Mouse (Mus musculus) heart, embryonic 11.5 days (tissue): ENCODE results near the gene Kdm3a. TPM values are rescaled to one million over a fixed set of nuclear protein-coding genes. Genes with fewer than 3 reads are reported as not detected.

Source experiments
- ATAC-seq: fragments of 200-750 bp; cut with Nextera tagmentation; replicated peaks from 2 replicates; pipeline ENCODE4 v1.8.0; 2017; ENCODE audit warnings: moderate library complexity; ENCODE audit not compliant: insufficient number of reproducible peaks, low FRiP score, low TSS enrichment
- H3K27ac ChIP-seq: fragments of 300-500 bp; sonication (generic); 2 replicates; pipeline ENCODE4 v1.5.1; 2014; ENCODE audit warnings: mild to moderate bottlenecking, low read depth, low read length
- H3K27me3 ChIP-seq: fragments of 300-500 bp; sonication (generic); 2 replicates; pipeline ENCODE4 v1.6.1; 2014; ENCODE audit warnings: mild to moderate bottlenecking, low read length, mixed read lengths; ENCODE audit not compliant: control insufficient read depth, insufficient read depth
- H3K36me3 ChIP-seq: fragments of 300-500 bp; sonication (generic); 2 replicates; pipeline ENCODE4 v1.6.1; 2014; ENCODE audit warnings: mild to moderate bottlenecking, low read length, moderate library complexity, mixed read lengths; ENCODE audit not compliant: control insufficient read depth, insufficient read depth
- H3K4me1 ChIP-seq: fragments of 300-500 bp; sonication (generic); 2 replicates; pipeline ENCODE4 v1.6.1; 2014; ENCODE audit warnings: low read length; ENCODE audit not compliant: control insufficient read depth, insufficient read depth
- H3K4me2 ChIP-seq: fragments of 300-500 bp; sonication (generic); 2 replicates; pipeline ENCODE4 v1.6.1; 2014; ENCODE audit warnings: mild to moderate bottlenecking, moderate library complexity
- H3K4me3 ChIP-seq: fragments of 300-500 bp; sonication (generic); 2 replicates; pipeline ENCODE4 v1.5.1; 2014; ENCODE audit warnings: low read depth, low read length
- H3K9ac ChIP-seq: fragments of 300-500 bp; sonication (generic); 2 replicates; pipeline ENCODE4 v1.6.1; 2014; ENCODE audit warnings: mild to moderate bottlenecking, low read depth, low read length, moderate library complexity
- H3K9me3 ChIP-seq: fragments of 300-500 bp; sonication (generic); replicated peaks from 2 replicates; pipeline ENCODE4 v1.6.1; 2016; ENCODE audit warnings: low read length; ENCODE audit not compliant: control insufficient read depth
- WGBS: fragments of 180-500 bp; shearing (Covaris S2); extraction: QIAGEN DNeasy Blood & Tissue Kit; methylation state at CpG from one replicate; pipeline ENCODE4 v1.1.7; 2014; ENCODE audit not compliant: insufficient replicate concordance; 5-methylcytosine and 5-hydroxymethylcytosine counted together
- polyA plus RNA-seq: library from polyadenylated mRNA; unstranded; fragments of >200 nt; fragmentation: Nextera tagmentation; extraction: Ambion mirVana; gene quantifications from 2 replicates; pipeline ENCODE4 v1.2.1, GENCODE M21; 2014

Gene Kdm3a
- polyA plus RNA-seq, 1 experiment from 2014 or later, result 32.4 TPM

DNA sequence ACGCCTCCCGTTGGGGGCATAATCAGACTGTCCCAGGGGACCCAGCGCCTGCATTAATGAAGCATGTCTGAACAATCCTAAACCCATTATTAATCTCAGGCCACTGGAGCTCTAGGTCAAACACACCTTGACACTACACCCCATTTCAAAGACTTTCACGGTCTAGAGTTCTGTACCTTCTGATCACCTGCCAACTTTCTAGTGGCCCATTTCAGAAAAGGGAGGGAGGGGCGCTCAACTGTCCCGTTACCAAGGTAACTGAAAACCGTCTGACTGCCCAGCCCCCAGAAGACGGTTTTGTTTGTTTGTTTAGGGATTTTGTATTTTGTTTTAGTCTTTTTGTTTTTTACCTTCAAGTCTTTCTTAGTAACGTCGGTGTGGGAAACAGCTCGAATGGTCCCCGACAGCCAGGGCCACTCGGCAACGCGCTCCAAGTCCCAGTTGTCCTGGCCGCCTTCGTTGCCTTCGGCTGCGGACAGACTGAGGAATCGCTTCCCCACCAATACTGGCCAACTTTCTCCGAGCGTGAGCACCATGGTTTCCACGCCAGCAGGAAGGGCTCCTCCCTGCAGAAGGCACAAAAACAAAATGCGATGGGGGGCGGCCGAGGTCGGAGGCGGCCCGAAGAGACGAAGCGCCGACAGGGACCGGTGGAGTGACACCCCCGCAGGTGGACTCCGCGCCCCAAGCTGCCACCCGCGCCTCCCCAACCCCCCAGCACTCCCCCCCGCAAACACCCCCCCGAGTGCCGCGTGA, 906 bp downstream of the Kdm3a start:
- ATAC-seq, result no peak
- Histone ChIP-seq H3K36me3 (peaks cover 7% of the 10 kb centered on the region; the same call in 1 of the 2 replicates), H3K9ac (peak overlapping the region; percentile 82), H3K9me3 (no peaks in the 10 kb centered on the region), H3K4me1 (peaks cover 10% of the 10 kb centered on the region), H3K27ac (peak overlapping the region; percentile 99), H3K4me2 (peak overlapping the region; percentile 90), H3K4me3 (peak overlapping the region; percentile 82), H3K27me3 (no peaks in the 10 kb centered on the region)
- WGBS, result 3% methylated on average over 36 of the region's 42 CpGs

GRCm38 (mm10) chr6:71631196-71631595, 1.6 kb downstream of the Kdm3a start:
- peak overlapping the region; percentile 82; the same call in 1 of the 2 replicates for H3K9ac ChIP-seq
- 5% methylated on average over 2 of the region's 2 CpGs for WGBS

DNA sequence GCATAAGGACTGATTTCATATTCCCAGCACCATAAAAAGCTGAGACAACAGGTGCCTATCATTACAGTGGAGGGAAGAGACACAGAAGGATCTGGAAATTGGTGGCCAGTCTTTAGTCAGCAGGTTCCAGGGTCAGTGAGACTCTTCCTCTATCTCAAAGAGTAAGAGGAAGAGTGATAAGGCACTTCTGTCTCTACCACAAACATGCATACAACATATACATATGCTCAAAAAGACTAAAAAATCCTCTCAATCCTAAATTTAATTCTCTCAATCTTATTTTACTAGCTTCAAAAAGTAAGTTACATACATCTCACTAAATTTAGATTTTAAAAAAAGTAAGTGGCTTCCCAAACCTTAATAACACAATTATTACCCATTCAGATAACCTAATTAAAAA, 5.5 kb downstream of the Kdm3a start:
- H3K9me3 ChIP-seq, result no peaks in the 10 kb centered on the region
- no peaks in the 10 kb centered on the region for H3K27me3 ChIP-seq
- peaks cover 10% of the 10 kb centered on the region for H3K4me1 ChIP-seq
- H3K27ac ChIP-seq, result no peak overlapping the region
- no peak overlapping the region for H3K9ac ChIP-seq
- no peak overlapping the region for H3K4me3 ChIP-seq
- peaks cover 23% of the 10 kb centered on the region for H3K36me3 ChIP-seq
- ATAC-seq, result no peak
- no peak overlapping the region for H3K4me2 ChIP-seq

More at GRCm38 (mm10) chr6:71631196-71631595, 1.6 kb downstream of the Kdm3a start:
- Histone ChIP-seq H3K27me3 (no peaks in the 10 kb centered on the region), H3K4me1 (peaks cover 10% of the 10 kb centered on the region), H3K36me3 (peaks cover 9% of the 10 kb centered on the region; the same call in 1 of the 2 replicates), H3K9me3 (no peaks in the 10 kb centered on the region), H3K4me3 (peak overlapping the region; percentile 82), H3K4me2 (peak overlapping the region; percentile 90), H3K27ac (no peak overlapping the region)
- ATAC-seq, result no peak

GRCm38 (mm10) chr6:71625984-71626383, 6.8 kb downstream of the Kdm3a start:
- no peaks in the 10 kb centered on the region for H3K9me3 ChIP-seq
- H3K4me2 ChIP-seq, result no peak overlapping the region
- H3K36me3 ChIP-seq, result peaks cover 24% of the 10 kb centered on the region
- no peaks in the 10 kb centered on the region for H3K27me3 ChIP-seq
- WGBS, result 100% methylated on average over 2 of the region's 2 CpGs
- H3K27ac ChIP-seq, result no peak overlapping the region
- H3K4me3 ChIP-seq, result no peak overlapping the region
- H3K9ac ChIP-seq, result no peak overlapping the region
- no peak for ATAC-seq
- H3K4me1 ChIP-seq, result peaks cover 9% of the 10 kb centered on the region

GRCm38 (mm10) chr6:71624723-71625122, 8.1 kb downstream of the Kdm3a start:
- Histone ChIP-seq H3K9me3 (no peaks in the 10 kb centered on the region), H3K4me3 (no peak overlapping the region), H3K4me1 (no peaks in the 10 kb centered on the region), H3K36me3 (peaks cover 24% of the 10 kb centered on the region), H3K27me3 (no peaks in the 10 kb centered on the region), H3K4me2 (no peak overlapping the region), H3K27ac (no peak overlapping the region), H3K9ac (no peak overlapping the region)
- no peak for ATAC-seq

DNA sequence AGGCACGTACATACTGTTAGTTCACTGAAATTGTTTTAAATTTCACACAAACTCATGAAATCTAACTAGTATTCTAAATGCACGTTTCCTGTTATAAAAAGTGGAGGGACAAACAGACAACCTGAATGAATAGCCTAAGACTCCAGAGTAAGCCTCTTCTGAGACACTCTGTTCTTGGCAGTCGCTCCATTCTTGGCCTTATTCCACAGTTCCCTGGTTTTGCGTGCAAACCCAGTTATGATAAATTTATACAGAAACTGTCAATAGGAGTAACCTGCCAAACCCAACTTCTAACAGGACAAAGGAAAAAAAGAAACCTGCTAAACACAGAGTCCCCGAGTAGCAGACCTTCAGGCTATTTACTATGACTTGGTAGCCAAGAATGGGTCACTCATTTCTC, 10.8 kb downstream of the Kdm3a start:
- Histone ChIP-seq H3K4me1 (no peaks in the 10 kb centered on the region), H3K9ac (no peak overlapping the region), H3K36me3 (peaks cover 20% of the 10 kb centered on the region), H3K27ac (no peak overlapping the region), H3K4me3 (no peak overlapping the region), H3K4me2 (no peak overlapping the region), H3K9me3 (no peaks in the 10 kb centered on the region), H3K27me3 (no peaks in the 10 kb centered on the region)
- ATAC-seq, result no peak
- 91% methylated on average over 5 of the region's 5 CpGs for WGBS

- Histone ChIP-seq H3K36me3 (peaks cover 25% of the 10 kb centered on the region), H3K9ac (no peak overlapping the region), H3K27me3 (no peaks in the 10 kb centered on the region), H3K27ac (no peak overlapping the region), H3K4me1 (no peaks in the 10 kb centered on the region), H3K4me3 (no peak overlapping the region), H3K9me3 (no peaks in the 10 kb centered on the region), H3K4me2 (no peak overlapping the region)
- ATAC-seq, result no peak
- 80% methylated on average over 5 of the region's 5 CpGs for WGBS
These were observed 11.2 kb downstream of the Kdm3a start for GRCm38 (mm10) chr6:71621551-71621950.

- H3K9ac ChIP-seq, result no peak overlapping the region
- ATAC-seq, result no peak
- H3K36me3 ChIP-seq, result peaks cover 18% of the 10 kb centered on the region
- 74% methylated on average over 5 of the region's 5 CpGs for WGBS
- H3K4me3 ChIP-seq, result no peak overlapping the region
- H3K27me3 ChIP-seq, result no peaks in the 10 kb centered on the region
- H3K27ac ChIP-seq, result no peak overlapping the region
- H3K4me1 ChIP-seq, result no peaks in the 10 kb centered on the region
- no peak overlapping the region for H3K4me2 ChIP-seq
- H3K9me3 ChIP-seq, result no peaks in the 10 kb centered on the region
These were observed 15.8 kb downstream of the Kdm3a start for GRCm38 (mm10) chr6:71616959-71617358.

- Histone ChIP-seq H3K4me2 (no peak overlapping the region), H3K9ac (no peak overlapping the region), H3K36me3 (peaks cover 31% of the 10 kb centered on the region), H3K27ac (no peak overlapping the region), H3K9me3 (no peaks in the 10 kb centered on the region), H3K4me3 (no peak overlapping the region), H3K27me3 (no peaks in the 10 kb centered on the region), H3K4me1 (no peaks in the 10 kb centered on the region)
- no peak for ATAC-seq
These were observed 19.6 kb downstream of the Kdm3a start for GRCm38 (mm10) chr6:71613225-71613624.
